Mouse (Mus musculus) Patski (cell line): Measurements from ENCODE around the gene Unc5cl. TPM values are rescaled to one million over a fixed set of nuclear protein-coding genes. Genes with fewer than 3 reads are reported as not detected.

Experiments
- ATAC-seq: fragments of 100-300 bp; one replicate; pipeline ENCODE4 v1.8.0; 2021
- CTCF ChIA-PET: fragments of 350-600 bp; sonication (Branson Sonifier 250); formaldehyde crosslinking; loops from one replicate; lab custom pipeline; 2022; ENCODE audit warnings: inconsistent platforms; lab: Charles Lee
- POLR2A ChIA-PET: fragments of 350-600 bp; sonication (Branson Sonifier 250); formaldehyde crosslinking; loops from one replicate; lab custom pipeline; 2022; ENCODE audit warnings: antibody characterized with exemption, inconsistent platforms; lab: Charles Lee
- DNase-seq: peaks from one replicate; pipeline ENCODE4 v3.0.0-alpha.2; 2011; ENCODE audit warnings: low read depth, low spot score
- H3K27me3 ChIP-seq: fragments of 371-371 bp; one replicate; pipeline ENCODE4 v1.5.1; 2021
- CTCF ChIP-seq: fragments of 100-300 bp; IDR thresholded peaks from one replicate; pipeline ENCODE4 v1.5.1; 2021
- in situ Hi-C: fragments of 300-500 bp; cut with MboI; formaldehyde crosslinking; loops from 3 replicates; pipeline ENCODE4 v1.11.1; 2018; ENCODE audit warnings: low pct_unique_long_range_greater_than_20kb, mixed read lengths
- polyA plus RNA-seq: library from polyadenylated mRNA; unstranded; gene quantifications from one replicate; pipeline ENCODE4 v1.2.3, GENCODE M21; 2021

The Unc5cl gene
- polyA plus RNA-seq, 1 experiment from 2014 or later = 0.05 TPM

GRCm38 (mm10) chr17:48500846-48501445 lies 46.2 kb downstream of the Unc5cl start:
- DNase-seq (no peak), ATAC-seq (no peak)
- in situ Hi-C loops = loop anchor here (5.0 kb wide), 1 partner anchor 64 kb away; no protein-coding TSS in a partner anchor
- H3K27me3 ChIP-seq = peaks cover 2% of the 10 kb centered on the region
- POLR2A ChIA-PET = no interaction called here
- no peak for TF ChIP-seq CTCF
- CTCF ChIA-PET = no interaction called here

- H3K27me3 ChIP-seq = no peaks in the 10 kb centered on the region
- ChIA-PET POLR2A (no interaction called here), CTCF (no interaction called here)
- TF ChIP-seq CTCF = no peak
- ATAC-seq (no peak), DNase-seq (no peak)
- in situ Hi-C loops = no loop called here
Measured at GRCm38 (mm10) chr17:48505006-48505405, 50.3 kb downstream of the Unc5cl start.

GRCm38 (mm10) chr17:48506986-48507385 lies 52.3 kb downstream of the Unc5cl start:
- POLR2A ChIA-PET = no interaction called here
- no peaks in the 10 kb centered on the region for H3K27me3 ChIP-seq
- no peak for TF ChIP-seq CTCF
- CTCF ChIA-PET = no interaction called here
- DNase-seq (no peak), ATAC-seq (no peak)
- in situ Hi-C loops = no loop called here

- ATAC-seq = no peak
- ChIA-PET CTCF (no interaction called here), POLR2A (interaction anchor here (0.6 kb wide), 1 partner anchor 482 kb away, joined by 3 read pairs; no protein-coding TSS in a partner anchor)
- DNase-seq = no peak
- in situ Hi-C loops = no loop called here
- H3K27me3 ChIP-seq = peaks cover 3% of the 10 kb centered on the region
- TF ChIP-seq CTCF = no peak
Measured at GRCm38 (mm10) chr17:48509596-48509995, 54.9 kb downstream of the Unc5cl start.

GRCm38 (mm10) chr17:48512614-48513281 lies 58.0 kb downstream of the Unc5cl start:
- no peak for DNase-seq
- in situ Hi-C loops = no loop called here
- ATAC-seq = no peak
- peaks cover 3% of the 10 kb centered on the region for H3K27me3 ChIP-seq
- ChIA-PET POLR2A (no interaction called here), CTCF (no interaction called here)
- no peak for TF ChIP-seq CTCF

GRCm38 (mm10) chr17:48514613-48515012 lies 59.9 kb downstream of the Unc5cl start:
- DNase-seq = no peak
- peaks cover 3% of the 10 kb centered on the region for H3K27me3 ChIP-seq
- no peak for TF ChIP-seq CTCF
- CTCF ChIA-PET = no interaction called here
- in situ Hi-C loops = no loop called here
- ATAC-seq = no peak
- POLR2A ChIA-PET = no interaction called here

- in situ Hi-C loops = no loop called here
- ATAC-seq = no peak
Measured at GRCm38 (mm10) chr17:48519046-48519445, 64.3 kb downstream of the Unc5cl start.

GRCm38 (mm10) chr17:48520352-48520751 lies 65.7 kb downstream of the Unc5cl start:
- ChIA-PET POLR2A (no interaction called here), CTCF (no interaction called here)
- in situ Hi-C loops = no loop called here
- H3K27me3 ChIP-seq = peaks cover 6% of the 10 kb centered on the region
- ATAC-seq = no peak
- DNase-seq = no peak
- no peak for TF ChIP-seq CTCF

More at GRCm38 (mm10) chr17:48519046-48519445, 64.3 kb downstream of the Unc5cl start:
- peaks cover 6% of the 10 kb centered on the region for H3K27me3 ChIP-seq
- CTCF ChIA-PET = interaction anchor here (1.0 to 1.4 kb wide), 2 partner anchors 11 to 15 kb away, joined by 3 to 4 read pairs; no protein-coding TSS in a partner anchor
- DNase-seq = no peak
- no peak for TF ChIP-seq CTCF
- POLR2A ChIA-PET = no interaction called here

- no peak for TF ChIP-seq CTCF
- CTCF ChIA-PET = no interaction called here
- POLR2A ChIA-PET = no interaction called here
- DNase-seq (no peak), ATAC-seq (no peak)
- in situ Hi-C loops = no loop called here
- H3K27me3 ChIP-seq = peaks cover 6% of the 10 kb centered on the region
Measured at GRCm38 (mm10) chr17:48523056-48523455, 68.4 kb downstream of the Unc5cl start.

- no peak for TF ChIP-seq CTCF
- no peak for ATAC-seq
- DNase-seq = no peak
- peaks cover 4% of the 10 kb centered on the region for H3K27me3 ChIP-seq
- ChIA-PET POLR2A (no interaction called here), CTCF (no interaction called here)
- in situ Hi-C loops = no loop called here
Measured at GRCm38 (mm10) chr17:48533844-48534705, 79.4 kb downstream of the Unc5cl start.
